Mouse (Mus musculus): ENCODE results near the gene Abi1. TPM values are rescaled to one million over a fixed set of nuclear protein-coding genes. Genes with fewer than 3 reads are reported as not detected.
A peak's percentile ranks its signal among the peaks of the same experiment; 100 is the strongest.
"Not testable (repeated sequence)": the region's sequence is repeated elsewhere in the genome, so short reads cannot be mapped to it uniquely, and the experiment has no call there.

The Abi1 gene
- 100 to 1,000 TPM in 1 of 2 experiments, 10 to 100 TPM in 1; 89.4 to 103 TPM for total RNA-seq (2021)

DNA sequence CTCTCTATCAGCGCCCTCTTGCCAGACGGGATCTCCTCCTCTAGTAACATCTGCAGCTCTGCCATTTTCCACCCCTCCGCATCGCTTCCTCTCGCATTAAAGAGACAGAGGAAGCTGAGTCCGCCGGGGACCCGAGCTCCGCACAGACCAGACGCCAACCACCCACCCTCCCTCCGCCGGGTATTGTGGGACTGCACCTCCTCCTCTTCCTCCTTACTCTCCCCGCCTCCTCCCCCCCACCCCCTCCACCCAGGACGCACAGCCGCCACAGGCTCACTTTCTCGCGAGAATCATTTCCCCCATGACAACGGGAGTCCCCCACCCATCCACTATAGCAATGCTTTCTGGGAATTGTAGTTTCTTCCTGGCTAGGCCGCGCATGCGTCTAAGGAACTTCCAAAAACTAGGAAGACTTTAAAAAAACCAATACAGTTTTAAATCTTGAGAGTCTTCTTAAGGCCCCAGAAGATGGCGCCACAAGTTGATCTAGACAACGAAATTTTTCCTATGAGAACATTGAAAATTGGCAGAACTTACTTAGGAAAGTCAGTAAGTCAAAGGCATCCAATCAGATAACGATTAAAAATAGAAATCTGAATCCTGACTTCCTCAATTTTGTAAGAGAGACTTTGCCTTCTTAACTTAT is at the start of gene Abi1:
Gene Abi1, minus strand, starts transcription at position 241 of the 646 bp plus-strand sequence.
- DNase-seq = peak; percentile 95
- intact Hi-C loops (cut with DNase I) = no loop called here

DNA sequence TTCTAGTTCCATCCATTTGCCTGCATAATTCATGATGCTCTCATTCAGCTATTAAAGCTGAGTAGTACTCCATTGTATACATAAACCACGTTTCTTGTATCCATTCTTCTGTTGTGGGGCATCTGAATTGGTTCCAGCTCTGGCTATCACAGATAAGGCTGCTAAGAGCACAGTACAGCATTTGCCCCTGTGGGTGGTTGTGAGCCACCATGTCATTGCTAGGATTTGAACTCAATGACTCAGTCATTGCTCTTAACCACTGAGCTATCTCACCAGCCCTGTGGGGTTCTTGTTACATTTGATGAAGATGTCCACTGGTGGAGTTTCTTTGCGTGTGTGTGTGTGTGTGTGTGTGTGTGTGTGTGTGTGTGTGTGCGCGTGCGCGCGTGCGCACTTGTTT is 44.5 kb upstream of the Abi1 start:
- intact Hi-C loops (cut with DNase I) = loop anchor here (10.0 kb wide), 1 partner anchor 90 kb away; no protein-coding TSS in a partner anchor
- DNase-seq = no peak

DNA sequence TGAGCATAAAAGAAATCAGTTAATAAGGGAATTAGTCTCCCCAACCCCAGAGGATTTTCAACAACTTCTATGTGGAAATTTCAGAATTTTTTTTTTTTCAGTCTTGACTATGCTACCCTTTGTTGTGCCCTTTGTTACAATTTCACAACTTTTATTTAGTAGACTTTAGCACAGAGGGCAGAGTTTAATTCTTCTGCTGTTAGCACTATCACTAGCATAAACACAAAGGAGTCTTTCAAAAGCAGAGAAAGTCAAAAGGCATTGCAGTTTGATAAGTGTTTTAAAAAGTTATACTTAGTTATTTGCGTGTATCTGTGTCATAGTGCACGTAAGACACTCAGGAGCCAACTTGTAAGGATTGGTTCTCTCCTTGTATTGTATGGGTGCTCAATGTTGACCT is 38.5 kb upstream of the Abi1 start:
- DNase-seq = no peak
- intact Hi-C loops (cut with DNase I) = loop anchor here (10.0 kb wide), 1 partner anchor 184 kb away; the partner anchor contains the start of gene Pdss1

DNA sequence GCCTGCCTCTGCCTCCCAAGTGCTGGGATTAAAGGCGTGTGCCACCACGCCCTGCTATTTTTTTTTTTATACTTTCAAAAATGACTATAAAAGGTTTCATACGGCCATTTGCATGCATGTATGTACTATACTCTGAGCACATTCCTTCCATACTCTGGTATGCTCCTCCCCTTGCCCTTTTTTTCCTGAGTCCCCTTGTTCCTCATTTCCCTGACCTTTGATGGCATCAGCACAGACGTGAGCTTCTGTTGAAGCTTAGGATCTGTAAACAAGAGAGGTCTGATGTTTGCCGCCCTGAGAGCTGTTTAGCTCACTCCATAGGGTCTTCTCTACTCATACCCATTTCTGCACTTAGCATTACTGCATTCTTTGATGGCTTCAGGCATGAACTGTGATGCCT is 37.7 kb upstream of the Abi1 start:
- no peak for DNase-seq
- intact Hi-C loops (cut with DNase I) = loop anchor here (10.0 kb wide), 1 partner anchor 183 kb away; the partner anchor contains the start of gene Pdss1

DNA sequence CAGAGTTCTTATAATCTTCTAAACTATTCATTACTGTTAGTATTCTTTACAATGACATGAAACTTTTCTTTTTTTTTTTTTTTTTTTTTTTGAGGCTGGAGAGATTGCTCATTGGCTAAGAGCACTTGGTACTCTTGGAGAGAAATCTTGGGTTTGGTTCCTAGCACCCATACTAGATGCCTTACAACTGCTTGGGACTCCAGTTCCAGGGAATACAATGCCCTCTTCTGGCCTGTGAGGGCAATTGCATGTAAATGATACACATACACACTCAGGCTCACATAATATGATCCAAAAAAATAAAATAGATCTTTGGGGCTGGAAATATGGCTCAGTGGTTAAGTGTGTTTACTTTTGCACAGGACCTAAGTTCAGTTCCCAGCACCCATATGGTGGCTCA is 36.7 kb upstream of the Abi1 start:
- intact Hi-C loops (cut with DNase I) = loop anchor here (10.0 kb wide), 1 partner anchor 182 kb away; the partner anchor contains the start of gene Pdss1
- no peak for DNase-seq

DNA sequence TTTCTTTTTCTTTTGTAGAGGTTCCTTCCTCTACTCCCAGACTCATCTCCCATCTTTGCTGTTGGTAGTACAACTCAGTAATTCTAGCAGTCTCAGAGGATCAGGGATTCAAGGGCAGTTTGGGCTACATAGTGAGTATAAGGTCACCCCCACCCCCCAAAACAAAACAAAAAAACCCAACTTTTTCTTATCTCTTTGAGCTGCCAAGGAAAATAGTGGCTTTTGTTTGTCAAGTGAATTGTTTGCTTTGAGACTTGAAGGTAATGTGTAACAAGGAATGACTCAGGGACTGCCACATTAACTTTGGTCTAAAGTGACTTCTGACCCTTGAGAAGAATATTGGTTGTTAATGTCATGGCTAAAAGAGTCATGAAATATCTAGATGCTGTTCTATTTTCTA is 35.8 kb upstream of the Abi1 start:
- DNase-seq = no peak
- intact Hi-C loops (cut with DNase I) = loop anchor here (10.0 kb wide), 1 partner anchor 181 kb away; the partner anchor contains the start of gene Pdss1

DNA sequence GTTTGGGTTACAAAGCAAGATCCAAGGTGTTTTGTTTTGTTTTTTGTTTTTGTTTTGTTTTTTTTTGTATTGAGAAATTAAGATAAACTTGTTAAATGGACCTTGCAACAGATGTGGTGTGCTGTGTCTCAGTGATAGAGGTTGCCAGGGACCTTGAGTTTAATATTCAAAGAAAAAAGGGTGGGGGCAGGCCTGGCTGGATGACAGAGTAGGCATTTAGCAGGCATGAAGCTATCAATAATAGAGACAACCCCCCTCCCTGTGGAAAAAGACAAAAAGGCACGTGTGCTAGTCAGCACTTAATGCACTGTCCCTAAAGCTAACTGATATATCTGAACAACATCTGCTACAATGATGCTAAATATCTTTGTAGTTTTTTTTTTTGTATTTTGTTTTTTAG is 31.4 kb upstream of the Abi1 start:
- no peak for DNase-seq
- intact Hi-C loops (cut with DNase I) = loop anchor here (10.0 kb wide), 1 partner anchor 177 kb away; the partner anchor contains the start of gene Pdss1

DNA sequence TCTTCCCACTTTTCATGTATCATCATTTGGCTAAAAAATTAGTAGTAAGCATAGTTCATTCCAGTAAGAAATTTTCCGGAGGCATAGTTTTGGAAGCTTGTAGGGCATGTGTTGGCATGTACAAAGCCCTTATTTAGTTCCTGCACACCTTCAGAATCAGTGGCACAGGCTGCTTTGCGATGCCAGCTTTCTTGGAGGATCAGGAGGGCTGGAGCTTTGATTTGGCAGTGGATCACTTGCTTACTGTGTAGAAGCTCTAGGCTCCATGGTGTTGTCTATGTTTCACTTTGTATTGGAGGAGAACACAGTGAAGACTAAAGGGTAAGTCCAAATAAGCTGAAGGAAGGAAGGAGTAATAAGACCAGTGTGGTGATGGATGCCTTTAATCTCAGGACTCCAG is 30.4 kb upstream of the Abi1 start:
- intact Hi-C loops (cut with DNase I) = loop anchor here (10.0 kb wide), 1 partner anchor 176 kb away; the partner anchor contains the start of gene Pdss1
- DNase-seq = no peak

DNA sequence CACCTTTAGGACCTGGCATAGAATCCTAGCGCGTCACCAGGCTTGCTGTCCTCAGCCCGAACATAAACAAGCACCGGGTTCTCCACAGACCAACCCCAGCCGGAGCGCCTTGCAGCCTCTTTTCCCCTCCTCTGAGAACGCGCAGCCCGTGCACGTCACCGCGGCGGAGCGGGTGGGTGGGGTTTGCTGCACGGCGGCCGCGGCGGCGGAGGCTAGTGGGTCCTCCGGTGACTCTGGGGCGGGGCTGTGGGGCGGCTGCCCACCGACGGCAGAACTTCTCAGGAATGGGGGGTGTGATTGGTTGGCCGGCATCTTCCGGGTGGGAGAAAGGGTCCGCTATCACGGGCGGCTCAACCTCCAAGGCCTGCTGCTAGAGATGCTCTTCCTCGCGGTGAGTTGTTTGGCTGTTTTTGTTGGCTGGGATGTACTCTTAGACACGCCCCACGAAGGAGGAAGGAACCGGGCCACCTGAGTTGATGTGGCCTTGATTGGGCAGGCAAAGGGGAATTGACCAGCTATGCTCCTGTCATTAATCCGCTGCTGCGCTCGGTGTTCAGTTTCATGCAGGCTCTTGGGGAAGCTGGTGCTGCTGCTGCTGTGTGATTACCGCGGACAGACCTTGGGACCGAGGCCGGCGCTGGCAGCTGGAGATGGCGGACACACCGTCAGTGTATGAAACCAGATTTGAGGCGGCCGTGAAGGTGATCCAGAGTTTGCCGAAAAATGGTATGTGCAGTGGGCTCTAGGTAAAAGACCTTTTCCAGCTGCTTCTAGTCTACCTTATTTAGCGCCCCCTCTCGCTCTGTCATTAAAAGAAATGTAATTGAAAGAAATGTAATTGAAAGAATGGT is 29.1 kb upstream of the Abi1 start:
- intact Hi-C loops (cut with DNase I) = no loop called here
- DNase-seq = peak; percentile 96

DNA sequence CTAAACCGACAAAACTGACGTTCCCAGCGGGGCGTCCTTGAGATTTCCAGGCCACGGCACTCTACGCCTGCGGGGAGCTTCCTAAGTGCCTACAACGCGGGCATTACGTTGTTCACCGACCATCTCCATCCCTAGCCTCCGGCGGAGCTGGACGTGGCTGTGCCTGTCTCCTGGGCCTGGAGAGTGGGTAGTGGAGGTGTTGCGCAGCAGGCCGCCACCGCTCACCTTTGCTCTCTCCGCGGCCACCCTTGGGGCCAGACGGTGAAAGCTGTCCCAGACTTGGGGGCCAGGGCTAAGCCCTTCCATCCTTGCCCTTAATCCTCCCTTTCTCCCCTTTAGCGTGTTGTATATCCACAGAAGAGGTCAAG is 28.3 kb upstream of the Abi1 start:
- intact Hi-C loops (cut with DNase I) = no loop called here

DNA sequence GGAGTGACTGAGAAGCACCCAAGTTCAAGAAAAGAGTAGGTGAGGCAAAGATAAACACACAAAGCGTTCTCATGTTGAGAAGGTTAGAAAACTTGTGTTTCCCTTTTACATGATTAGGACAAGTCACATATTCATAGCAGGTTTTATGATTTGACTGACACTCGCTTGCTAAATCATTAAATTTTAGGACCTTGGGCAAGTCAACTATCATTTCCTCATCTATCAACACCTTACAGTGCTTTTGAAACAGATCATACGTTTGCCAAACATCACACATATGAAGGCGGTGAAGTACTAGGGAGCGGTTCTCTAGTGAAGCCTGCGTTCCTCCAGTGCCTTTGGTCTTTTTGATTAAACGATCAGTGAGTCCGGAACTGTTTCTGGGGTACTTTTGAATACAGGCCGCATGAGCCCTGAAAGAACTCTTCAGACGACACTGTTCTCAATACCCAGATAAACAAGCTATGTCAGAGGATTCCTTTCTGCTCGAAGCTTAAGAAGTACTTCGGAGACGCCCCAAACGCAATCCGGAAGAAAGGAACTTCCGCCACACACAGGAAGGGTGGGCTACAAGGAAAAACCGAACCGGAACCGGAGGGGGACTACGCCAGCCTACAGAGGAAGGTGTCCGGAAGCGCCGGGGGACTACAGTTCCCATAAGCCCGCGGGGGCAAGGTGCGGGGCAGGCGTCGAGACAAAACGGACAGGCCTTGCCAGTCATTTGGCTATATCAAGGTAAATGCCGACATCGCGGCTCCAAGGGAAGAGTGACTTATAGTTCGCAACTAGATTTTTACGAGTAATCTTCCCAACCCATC is 27.7 kb upstream of the Abi1 start, which contains the start of gene Acbd5:
Gene Acbd5, plus strand, starts transcription at position 616 of the 818 bp plus-strand sequence.
- DNase-seq = peak; percentile 96
- intact Hi-C loops (cut with DNase I) = no loop called here

More for the DNA sequence above, 28.3 kb upstream of the Abi1 start:
- no peak for DNase-seq

DNA sequence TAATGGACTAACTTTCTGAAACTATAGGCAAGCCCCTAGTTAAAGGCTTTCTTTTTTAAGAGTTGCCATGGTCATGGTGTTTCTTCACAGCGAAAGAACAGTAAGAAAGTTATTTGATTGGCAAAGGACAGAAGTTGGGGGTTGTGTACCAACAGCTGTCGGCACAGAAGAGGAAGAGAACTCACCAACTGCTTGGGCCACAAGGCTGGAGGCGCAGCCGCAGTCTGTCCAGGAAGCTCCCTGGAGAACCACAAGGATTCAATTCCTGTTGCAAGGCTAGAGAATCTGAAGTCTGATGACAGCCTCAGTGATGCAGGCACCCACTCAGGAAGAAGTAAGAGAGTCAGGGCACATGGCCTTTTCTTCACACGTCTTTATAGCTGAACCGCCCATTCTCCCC is 12.5 kb upstream of the Abi1 start:
- intact Hi-C loops (cut with DNase I) = no loop called here
- no peak for DNase-seq

DNA sequence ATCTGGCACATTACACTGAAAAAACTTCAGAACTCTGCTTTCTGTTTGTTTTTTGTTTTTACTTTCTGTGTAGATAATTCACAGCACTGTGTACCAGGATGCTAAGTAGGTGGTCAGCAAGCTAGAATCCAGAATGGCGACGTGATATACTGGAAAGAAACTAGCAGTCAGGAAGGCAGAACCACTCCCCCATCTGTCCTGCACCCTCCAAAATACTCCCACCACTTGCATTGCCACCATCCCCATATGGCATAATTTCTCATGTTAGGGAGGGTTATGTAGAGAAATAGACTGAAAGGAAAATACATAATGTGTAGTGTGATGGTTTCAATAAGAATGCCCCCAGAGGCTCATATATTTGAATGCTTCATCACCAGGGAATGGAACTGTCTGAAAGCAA is 11.8 kb upstream of the Abi1 start:
- no peak for DNase-seq
- intact Hi-C loops (cut with DNase I) = no loop called here

DNA sequence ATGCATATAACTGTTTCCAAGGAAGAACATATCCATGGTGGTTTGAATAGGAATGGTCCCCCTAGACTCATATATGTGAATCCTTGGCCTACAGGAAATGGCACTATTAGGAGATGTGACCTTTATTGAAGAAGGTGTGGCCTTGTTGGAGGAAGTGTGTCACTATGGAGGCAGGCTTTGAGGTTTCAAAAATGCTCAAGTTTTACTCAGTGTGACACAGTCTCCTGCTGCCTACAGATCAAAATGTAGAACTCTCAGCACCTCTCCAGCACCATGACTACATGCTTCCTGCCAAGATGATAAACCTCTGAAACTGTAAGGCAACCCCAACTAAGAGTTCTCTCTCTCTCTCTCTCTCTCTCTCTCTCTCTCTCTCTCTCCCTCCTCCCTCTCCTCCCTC is 8.0 kb upstream of the Abi1 start:
- intact Hi-C loops (cut with DNase I) = no loop called here

DNA sequence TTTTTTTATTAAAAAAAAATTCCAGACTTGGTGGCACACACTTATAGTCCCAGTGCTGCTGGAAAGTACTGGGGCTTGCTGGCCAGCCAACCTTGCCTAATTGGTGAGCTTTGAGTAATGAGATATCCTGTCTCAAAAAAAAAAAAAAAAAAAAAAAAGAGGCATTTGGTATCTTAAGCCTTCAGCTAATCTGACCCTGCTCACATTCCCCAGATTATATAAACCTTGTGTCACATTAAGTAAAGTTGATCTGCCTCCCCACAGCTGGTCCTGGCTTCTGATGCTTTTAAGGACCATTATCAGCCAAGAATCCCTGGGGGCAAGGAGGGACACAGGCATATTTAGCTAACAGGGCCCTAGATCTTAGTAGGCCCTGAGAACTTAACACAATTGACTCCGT is 5.7 kb upstream of the Abi1 start:
- intact Hi-C loops (cut with DNase I) = no loop called here

More for the DNA sequence above, 8.0 kb upstream of the Abi1 start:
- no peak for DNase-seq

DNA sequence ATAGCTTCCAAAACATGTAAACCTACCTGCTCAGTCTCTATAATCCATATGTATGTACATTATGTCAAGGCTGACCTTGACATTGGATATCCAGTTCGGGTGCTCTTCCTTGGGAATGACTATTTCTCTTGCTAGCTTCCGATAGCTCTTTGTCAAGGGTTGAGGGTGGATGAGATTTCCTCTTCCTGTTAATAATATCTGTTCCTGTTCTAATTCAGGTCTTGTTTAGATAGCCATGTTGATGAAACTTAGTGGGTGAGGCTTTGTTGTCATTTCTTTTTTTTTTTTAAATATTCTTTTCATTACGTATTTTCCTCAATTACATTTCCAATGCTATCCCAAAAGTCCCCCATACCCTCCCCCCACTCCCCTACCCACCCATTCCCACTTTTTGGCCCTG is 2.1 kb upstream of the Abi1 start:
- DNase-seq = no peak
- intact Hi-C loops (cut with DNase I) = no loop called here

More for the DNA sequence above, 5.7 kb upstream of the Abi1 start:
- DNase-seq = no peak

DNA sequence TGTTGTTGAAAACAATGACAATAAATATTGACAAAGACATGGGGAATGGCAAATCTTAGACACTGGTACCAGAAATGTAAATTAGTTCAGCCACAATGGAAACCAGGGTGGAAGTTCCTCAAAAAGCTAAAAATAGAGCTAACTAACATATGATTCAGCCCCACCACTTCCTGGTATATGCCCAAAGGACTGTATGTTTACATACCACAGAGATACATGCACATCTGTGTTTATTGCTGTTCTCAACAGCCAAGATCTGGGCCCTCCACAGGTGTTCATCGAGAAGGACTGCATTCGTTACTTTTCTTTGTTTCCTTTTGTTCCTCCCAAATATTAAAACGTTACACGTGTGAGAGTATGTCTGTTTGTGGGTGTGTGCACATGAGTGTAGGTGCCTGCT is 1.4 kb upstream of the Abi1 start:
- DNase-seq = no peak
- intact Hi-C loops (cut with DNase I) = no loop called here

DNA sequence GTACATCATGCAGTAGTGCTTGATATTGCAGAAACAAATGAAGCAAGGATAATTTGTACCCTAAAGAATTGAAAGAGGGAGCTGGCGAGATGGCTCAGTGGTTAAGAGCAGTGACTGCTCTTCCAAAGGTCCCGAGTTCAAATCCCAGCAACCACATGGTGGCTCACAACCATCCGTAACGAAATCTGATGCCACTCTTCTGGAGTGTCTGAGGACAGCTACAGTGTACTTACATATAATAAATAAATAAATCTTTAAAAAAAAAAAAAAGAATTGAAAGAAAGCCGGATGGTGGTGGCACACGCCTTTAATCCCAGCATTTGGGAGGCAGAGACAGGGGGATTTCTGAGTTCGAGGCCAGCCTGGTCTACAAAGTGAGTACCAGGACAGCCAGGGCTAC is 649 bp upstream of the Abi1 start:
- intact Hi-C loops (cut with DNase I); DNase-seq: not testable (repeated sequence)

DNA sequence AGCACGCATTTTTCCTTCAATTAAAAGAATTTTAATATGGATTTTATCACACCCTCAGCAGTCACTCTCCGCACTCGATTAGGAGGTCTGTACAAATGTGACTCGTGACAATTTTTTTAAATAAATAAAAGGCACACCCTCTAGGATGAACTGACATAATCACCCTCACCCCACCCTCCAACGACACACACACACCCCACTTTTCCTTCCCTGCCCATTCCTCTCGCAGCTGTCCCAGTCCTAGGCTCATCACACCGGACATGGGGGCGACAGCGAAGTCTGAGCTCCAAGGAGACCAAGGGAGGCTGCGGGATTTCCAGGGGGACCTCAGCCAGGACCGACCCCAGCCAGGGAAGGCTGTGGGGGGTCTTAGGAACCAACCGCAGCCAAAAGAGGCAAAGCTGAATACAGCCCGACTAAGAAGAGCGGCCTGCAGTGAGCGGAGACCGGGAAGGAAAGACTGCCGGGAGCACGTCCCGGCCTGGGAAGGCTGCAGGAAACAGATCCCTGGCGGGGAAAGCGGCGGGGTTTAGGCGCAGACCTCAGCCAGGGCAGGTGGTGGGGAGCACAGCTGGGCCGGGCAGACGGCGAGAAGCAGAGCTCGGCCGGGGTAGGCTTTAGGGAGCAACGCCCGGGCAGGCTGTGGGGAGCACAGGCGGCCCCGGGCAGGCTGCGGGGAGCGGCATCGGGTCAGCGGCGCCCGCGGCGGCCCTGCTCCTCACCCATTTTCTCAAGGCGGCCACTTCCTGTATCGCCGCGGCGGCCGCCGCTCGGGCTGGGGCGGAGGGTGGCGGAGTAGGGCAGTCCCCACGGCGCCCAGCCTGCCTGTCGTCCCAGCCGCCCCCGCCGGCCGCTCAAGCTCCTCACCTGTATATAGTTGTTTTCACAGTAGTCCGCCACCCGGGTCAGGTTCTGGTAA is 700 bp downstream of the Abi1 start:
- no peak for DNase-seq
- intact Hi-C loops (cut with DNase I) = no loop called here

DNA sequence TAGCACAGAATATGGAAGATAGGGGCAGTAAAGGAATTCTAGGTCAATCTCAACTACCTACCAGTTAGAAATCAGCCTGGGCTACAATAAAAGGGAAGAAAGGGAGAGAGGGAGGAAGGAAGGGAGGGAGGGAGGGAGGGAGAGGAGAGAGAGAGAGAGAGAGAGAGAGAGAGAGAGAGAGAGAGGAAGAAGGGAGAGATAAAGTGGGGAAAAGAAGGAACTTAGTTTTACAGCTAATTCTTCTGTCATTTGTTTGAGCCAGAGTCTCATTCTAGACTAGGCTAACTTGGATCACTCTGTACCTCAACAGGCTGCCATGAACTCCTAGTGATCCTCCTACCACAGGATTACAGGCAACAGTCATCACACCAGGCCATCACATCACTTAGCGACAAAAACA is 4.6 kb downstream of the Abi1 start:
- DNase-seq = no peak
- intact Hi-C loops (cut with DNase I) = no loop called here
